Mouse (Mus musculus) G1E (cell line): ENCODE measurements around the gene Olfr1358.

Source experiments
- CTCF ChIP-seq: IDR thresholded peaks from 2 replicates; pipeline ENCODE4 v1.5.1; 2012; ENCODE audit warnings: low read depth, low read length, inconsistent platforms, mixed read lengths
- GATA1 ChIP-seq: IDR thresholded peaks from 2 replicates; pipeline ENCODE4 v1.6.1; 2012; ENCODE audit warnings: borderline replicate concordance, low read length, inconsistent platforms, mixed read lengths
- POLR2AphosphoS5 ChIP-seq: IDR thresholded peaks from 2 replicates; pipeline ENCODE4 v1.6.1; 2012; ENCODE audit warnings: low read depth, low read length, inconsistent platforms; ENCODE audit not compliant: insufficient replicate concordance

- TF ChIP-seq GATA1 (no peak), CTCF (no peak), POLR2AphosphoS5 (no peak)
These were observed 40.4 kb upstream of the Olfr1358 start for GRCm38 (mm10) chr10:78476821-78477220.
